Mouse (Mus musculus) brown adipose tissue, adult 24 weeks (tissue): ENCODE measurements around the gene Tnfrsf8. TPM values are rescaled to one million over a fixed set of nuclear protein-coding genes. Genes with fewer than 3 reads are reported as not detected.

ENCODE experiments used
- H3K27ac ChIP-seq: fragments of 200-500 bp; replicated peaks from 2 replicates; pipeline ENCODE4 v1.5.1; 2012; ENCODE audit warnings: low read depth, mild to moderate bottlenecking, low read length
- H3K4me1 ChIP-seq: fragments of 200-500 bp; 2 replicates; pipeline ENCODE4 v1.6.1; 2012; ENCODE audit warnings: low read length, mixed read lengths; ENCODE audit not compliant: control insufficient read depth, insufficient read depth, insufficient read length
- H3K4me3 ChIP-seq: fragments of 200-500 bp; 2 replicates; pipeline ENCODE4 v1.5.1; 2012; ENCODE audit warnings: low read depth, mild to moderate bottlenecking, low read length, moderate library complexity; ENCODE audit not compliant: insufficient read depth
- polyA plus RNA-seq: library from polyadenylated mRNA; stranded (reverse); fragments of >200 nt; gene quantifications from 2 replicates; pipeline ENCODE4 v1.2.4, GENCODE M21; 2012; ENCODE audit not compliant: missing spikeins, insufficient read depth, insufficient read length

The Tnfrsf8 gene
- polyA plus RNA-seq, 1 experiment = not detected

- H3K27ac ChIP-seq = peak overlapping the region; percentile 41; the same call in 1 of the 2 replicates
- no peak overlapping the region for H3K4me3 ChIP-seq
- H3K4me1 ChIP-seq = peaks cover 11% of the 10 kb centered on the region; the same call in 1 of the 2 replicates
These were observed 47.3 kb downstream of the Tnfrsf8 start for GRCm38 (mm10) chr4:145267631-145268110.

- peaks cover 8% of the 10 kb centered on the region; the same call in 1 of the 2 replicates for H3K4me1 ChIP-seq
- H3K4me3 ChIP-seq = no peak overlapping the region
- no peak overlapping the region for H3K27ac ChIP-seq
These were observed 48.5 kb downstream of the Tnfrsf8 start for GRCm38 (mm10) chr4:145266505-145266904.

- Histone ChIP-seq H3K4me3 (no peak overlapping the region), H3K4me1 (peaks cover 16% of the 10 kb centered on the region; the same call in 1 of the 2 replicates)
These were observed 50.2 kb downstream of the Tnfrsf8 start for GRCm38 (mm10) chr4:145264761-145265160.

GRCm38 (mm10) chr4:145263583-145263982, 51.4 kb downstream of the Tnfrsf8 start:
- peaks cover 19% of the 10 kb centered on the region; the same call in 1 of the 2 replicates for H3K4me1 ChIP-seq
- no peak overlapping the region for H3K4me3 ChIP-seq
- H3K27ac ChIP-seq = no peak overlapping the region

More at GRCm38 (mm10) chr4:145264761-145265160, 50.2 kb downstream of the Tnfrsf8 start:
- no peak overlapping the region for H3K27ac ChIP-seq

GRCm38 (mm10) chr4:145260802-145261201, 54.2 kb downstream of the Tnfrsf8 start:
- Histone ChIP-seq H3K27ac (no peak overlapping the region; the same call in 1 of the 2 replicates), H3K4me3 (no peak overlapping the region), H3K4me1 (peaks cover 23% of the 10 kb centered on the region; the same call in 1 of the 2 replicates)

GRCm38 (mm10) chr4:145257751-145258434, 57.1 kb downstream of the Tnfrsf8 start:
- Histone ChIP-seq H3K4me3 (no peak overlapping the region), H3K27ac (0 out of 2 replicates have a peak overlapping the region, but pooled peaks have one; percentile 9)

GRCm38 (mm10) chr4:145256144-145256543, 58.8 kb downstream of the Tnfrsf8 start:
- Histone ChIP-seq H3K27ac (no peak overlapping the region), H3K4me3 (no peak overlapping the region), H3K4me1 (peaks cover 11% of the 10 kb centered on the region; the same call in 1 of the 2 replicates)

More at GRCm38 (mm10) chr4:145257751-145258434, 57.1 kb downstream of the Tnfrsf8 start:
- peaks cover 17% of the 10 kb centered on the region; the same call in 1 of the 2 replicates for H3K4me1 ChIP-seq

GRCm38 (mm10) chr4:145254418-145254817, 60.5 kb downstream of the Tnfrsf8 start:
- no peak overlapping the region for H3K27ac ChIP-seq
- peaks cover 7% of the 10 kb centered on the region; the same call in 1 of the 2 replicates for H3K4me1 ChIP-seq
- no peak overlapping the region for H3K4me3 ChIP-seq

- Histone ChIP-seq H3K4me1 (peaks cover 3% of the 10 kb centered on the region; the same call in 1 of the 2 replicates), H3K27ac (no peak overlapping the region), H3K4me3 (no peak overlapping the region)
These were observed 62.4 kb downstream of the Tnfrsf8 start for GRCm38 (mm10) chr4:145252611-145253010.

- no peaks in the 10 kb centered on the region for H3K4me1 ChIP-seq
- H3K4me3 ChIP-seq = no peak overlapping the region
- H3K27ac ChIP-seq = no peak overlapping the region
These were observed 63.4 kb downstream of the Tnfrsf8 start for GRCm38 (mm10) chr4:145251546-145251945.

- Histone ChIP-seq H3K27ac (no peak overlapping the region), H3K4me3 (no peak overlapping the region), H3K4me1 (peaks cover 7% of the 10 kb centered on the region)
These were observed 65.0 kb downstream of the Tnfrsf8 start for GRCm38 (mm10) chr4:145250002-145250401.

- H3K4me3 ChIP-seq = no peak overlapping the region
- H3K4me1 ChIP-seq = peaks cover 16% of the 10 kb centered on the region
These were observed 67.4 kb downstream of the Tnfrsf8 start for GRCm38 (mm10) chr4:145247556-145247955.

GRCm38 (mm10) chr4:145246173-145247011, 68.6 kb downstream of the Tnfrsf8 start, which contains the start of gene Tnfrsf1b:
Gene Tnfrsf1b, minus strand, starts transcription at chr4:145246870.
- Histone ChIP-seq H3K4me3 (peak within 1 kb of the TSS; percentile 90), H3K4me1 (peaks cover 16% of the 10 kb centered on the region), H3K27ac (peak within 1 kb of the TSS; percentile 67)

More at GRCm38 (mm10) chr4:145247556-145247955, 67.4 kb downstream of the Tnfrsf8 start:
- no peak overlapping the region for H3K27ac ChIP-seq

- Histone ChIP-seq H3K27ac (peak overlapping the region; percentile 15), H3K4me1 (peaks cover 24% of the 10 kb centered on the region), H3K4me3 (peak overlapping the region; percentile 90)
These were observed 69.4 kb downstream of the Tnfrsf8 start for GRCm38 (mm10) chr4:145245581-145245980.

GRCm38 (mm10) chr4:145244676-145245075, 70.3 kb downstream of the Tnfrsf8 start:
- Histone ChIP-seq H3K27ac (peak overlapping the region; percentile 15; the same call in 1 of the 2 replicates), H3K4me1 (peaks cover 31% of the 10 kb centered on the region), H3K4me3 (peak overlapping the region; percentile 90)
